Mouse (Mus musculus) intestine, embryonic 16.5 days (tissue): ENCODE data around the gene 9130019O22Rik. TPM values are rescaled to one million over a fixed set of nuclear protein-coding genes. Genes with fewer than 3 reads are reported as not detected.
"Not testable (repeated sequence)": the region's sequence is repeated elsewhere in the genome, so short reads cannot be mapped to it uniquely, and the experiment has no call there.

Experiments used
- ATAC-seq: fragments of 200-750 bp; cut with Nextera tagmentation; 2 replicates; pipeline ENCODE4 v1.8.0; 2017; ENCODE audit warnings: moderate TSS enrichment, moderate library complexity
- H3K27ac ChIP-seq: fragments of 300-500 bp; sonication (generic); 2 replicates; pipeline ENCODE4 v1.5.1; 2014; ENCODE audit warnings: mild to moderate bottlenecking, low read length
- H3K27me3 ChIP-seq: fragments of 300-500 bp; sonication (generic); replicated peaks from 2 replicates; pipeline ENCODE4 v1.6.1; 2014; ENCODE audit warnings: low read length, control low read depth, mixed read lengths; ENCODE audit not compliant: control insufficient read depth, insufficient read depth
- H3K36me3 ChIP-seq: fragments of 300-500 bp; sonication (generic); 2 replicates; pipeline ENCODE4 v1.6.1; 2014; ENCODE audit warnings: low read length, control low read depth; ENCODE audit not compliant: control insufficient read depth, insufficient read depth
- H3K4me1 ChIP-seq: fragments of 300-500 bp; sonication (generic); 2 replicates; pipeline ENCODE4 v1.6.1; 2014; ENCODE audit warnings: low read length, control low read depth, mixed read lengths; ENCODE audit not compliant: control insufficient read depth, insufficient read depth
- H3K4me2 ChIP-seq: fragments of 300-500 bp; sonication (generic); 2 replicates; pipeline ENCODE4 v1.6.1; 2014; ENCODE audit warnings: low read depth, low read length, control low read depth
- H3K4me3 ChIP-seq: fragments of 300-500 bp; sonication (generic); 2 replicates; pipeline ENCODE4 v1.5.1; 2014; ENCODE audit warnings: mild to moderate bottlenecking, low read length
- H3K9ac ChIP-seq: fragments of 300-500 bp; sonication (generic); 2 replicates; pipeline ENCODE4 v1.6.1; 2014; ENCODE audit warnings: low read depth, low read length
- H3K9me3 ChIP-seq: fragments of 300-500 bp; sonication (generic); 2 replicates; pipeline ENCODE4 v1.6.1; 2016; ENCODE audit warnings: low read length, control low read depth; ENCODE audit not compliant: control insufficient read depth
- WGBS: fragments of 180-500 bp; shearing (Covaris S2); extraction: QIAGEN DNeasy Blood & Tissue Kit; methylation state at CpG from one replicate; pipeline ENCODE4 v1.1.7; 2014; 5-methylcytosine and 5-hydroxymethylcytosine counted together
- polyA plus RNA-seq: library from polyadenylated mRNA; unstranded; fragments of >200 nt; fragmentation: Nextera tagmentation; extraction: Ambion mirVana; gene quantifications from 2 replicates; pipeline ENCODE4 v1.2.1, GENCODE M21; 2015

The 9130019O22Rik gene
- polyA plus RNA-seq, 1 experiment from 2014 or later, result 6.9 TPM

GRCm38 (mm10) chr7:127390306-127390705 lies 3.3 kb upstream of the 9130019O22Rik start:
- WGBS, result 74% methylated on average over 7 of the region's 7 CpGs
- Histone ChIP-seq H3K4me1 (peaks cover 7% of the 10 kb centered on the region), H3K9ac (no peak overlapping the region), H3K4me3 (no peak overlapping the region), H3K27ac (no peak overlapping the region), H3K36me3 (peaks cover 14% of the 10 kb centered on the region), H3K27me3 (no peaks in the 10 kb centered on the region), H3K4me2 (no peak overlapping the region), H3K9me3 (no peaks in the 10 kb centered on the region)
- ATAC-seq, result no peak

- not testable (repeated sequence) for H3K27me3 ChIP-seq, H3K9me3 ChIP-seq, H3K9ac ChIP-seq, H3K4me1 ChIP-seq, H3K27ac ChIP-seq, H3K4me2 ChIP-seq, ATAC-seq, H3K4me3 ChIP-seq
- H3K36me3 ChIP-seq, result peaks cover 23% of the 10 kb centered on the region
These were observed 1.2 kb upstream of the 9130019O22Rik start for GRCm38 (mm10) chr7:127388201-127388600.

- H3K4me2 ChIP-seq, H3K4me1 ChIP-seq: not testable (repeated sequence)
These were observed 1.4 kb downstream of the 9130019O22Rik start for GRCm38 (mm10) chr7:127385560-127385959.

GRCm38 (mm10) chr7:127378310-127378921 lies 8.6 kb downstream of the 9130019O22Rik start:
- 47% methylated on average over 6 of the region's 6 CpGs for WGBS

More at GRCm38 (mm10) chr7:127385560-127385959, 1.4 kb downstream of the 9130019O22Rik start:
- not testable (repeated sequence) for H3K27ac ChIP-seq, H3K27me3 ChIP-seq, H3K4me3 ChIP-seq, H3K9ac ChIP-seq, H3K9me3 ChIP-seq, ATAC-seq
- peaks cover 12% of the 10 kb centered on the region for H3K36me3 ChIP-seq
- WGBS, result 92% methylated on average over 4 of the region's 4 CpGs

GRCm38 (mm10) chr7:127375271-127376245 lies 11.4 kb downstream of the 9130019O22Rik start, which contains the start of gene Zfp747:
Zfp747 (minus strand) TSS chr7:127376050.
- peak within 1 kb of the TSS; percentile 78 for H3K9ac ChIP-seq
- H3K36me3 ChIP-seq, H3K4me1 ChIP-seq, H3K9me3 ChIP-seq, H3K27me3 ChIP-seq: not testable (repeated sequence)
- WGBS, result 2% methylated on average over 49 of the region's 49 CpGs
- ATAC-seq, result peak; percentile 92
- peak within 1 kb of the TSS; percentile 83 for H3K27ac ChIP-seq
- H3K4me2 ChIP-seq, result peak within 1 kb of the TSS; percentile 65
- H3K4me3 ChIP-seq, result peak within 1 kb of the TSS; percentile 64

More at GRCm38 (mm10) chr7:127378310-127378921, 8.6 kb downstream of the 9130019O22Rik start:
- ATAC-seq, result peak; percentile 71
- Histone ChIP-seq H3K27me3 (no peaks in the 10 kb centered on the region), H3K4me3 (no peak overlapping the region), H3K9ac (no peak overlapping the region), H3K36me3 (peaks cover 8% of the 10 kb centered on the region; the same call in 1 of the 2 replicates), H3K27ac (peak overlapping the region; percentile 79), H3K9me3 (0 out of 2 replicates have a peak, but pooled peaks cover 3% of the 10 kb centered on the region), H3K4me1 (peaks cover 3% of the 10 kb centered on the region; the same call in 1 of the 2 replicates), H3K4me2 (no peak overlapping the region)

GRCm38 (mm10) chr7:127371870-127372269 lies 15.1 kb downstream of the 9130019O22Rik start:
- ATAC-seq, result not testable (repeated sequence)
- WGBS, result 84% methylated on average over 3 of the region's 3 CpGs

GRCm38 (mm10) chr7:127371213-127371612 lies 15.8 kb downstream of the 9130019O22Rik start:
- no peak for ATAC-seq
- 86% methylated on average over 2 of the region's 2 CpGs for WGBS

More at GRCm38 (mm10) chr7:127371870-127372269, 15.1 kb downstream of the 9130019O22Rik start:
- not testable (repeated sequence) for H3K4me3 ChIP-seq, H3K9ac ChIP-seq, H3K4me2 ChIP-seq, H3K27me3 ChIP-seq, H3K9me3 ChIP-seq, H3K36me3 ChIP-seq, H3K27ac ChIP-seq, H3K4me1 ChIP-seq

GRCm38 (mm10) chr7:127366249-127366648 lies 20.7 kb downstream of the 9130019O22Rik start:
- Histone ChIP-seq H3K4me1 (peaks cover 10% of the 10 kb centered on the region), H3K4me2 (no peak overlapping the region), H3K27me3 (no peaks in the 10 kb centered on the region), H3K27ac (no peak overlapping the region), H3K9me3 (no peaks in the 10 kb centered on the region), H3K9ac (no peak overlapping the region), H3K4me3 (no peak overlapping the region), H3K36me3 (no peaks in the 10 kb centered on the region)
- WGBS, result 75% methylated on average over 3 of the region's 3 CpGs
- ATAC-seq, result no peak

More at GRCm38 (mm10) chr7:127371213-127371612, 15.8 kb downstream of the 9130019O22Rik start:
- Histone ChIP-seq H3K9ac (no peak overlapping the region), H3K4me3 (no peak overlapping the region), H3K27ac (no peak overlapping the region), H3K36me3 (peaks cover 9% of the 10 kb centered on the region; the same call in 1 of the 2 replicates), H3K4me2 (no peak overlapping the region), H3K4me1 (no peaks in the 10 kb centered on the region), H3K9me3 (0 out of 2 replicates have a peak, but pooled peaks cover 3% of the 10 kb centered on the region), H3K27me3 (no peaks in the 10 kb centered on the region)

- Histone ChIP-seq H3K36me3 (no peaks in the 10 kb centered on the region), H3K4me2 (peak overlapping the region; percentile 67; the same call in 1 of the 2 replicates), H3K9me3 (no peaks in the 10 kb centered on the region), H3K9ac (peak overlapping the region; percentile 74), H3K4me1 (peaks cover 10% of the 10 kb centered on the region), H3K27me3 (no peaks in the 10 kb centered on the region), H3K27ac (peak overlapping the region; percentile 69), H3K4me3 (peak overlapping the region; percentile 49)
- no peak for ATAC-seq
- WGBS, result 68% methylated on average over 4 of the region's 4 CpGs
These were observed 22.8 kb downstream of the 9130019O22Rik start for GRCm38 (mm10) chr7:127364166-127364565.
